Mouse (Mus musculus) forebrain, embryonic 14.5 days (tissue): ENCODE data around the gene Il20ra. TPM values are rescaled to one million over a fixed set of nuclear protein-coding genes. Genes with fewer than 3 reads are reported as not detected.
"Not testable (repeated sequence)": the region's sequence is repeated elsewhere in the genome, so short reads cannot be mapped to it uniquely, and the experiment has no call there.

Experiments used
- ATAC-seq: fragments of 200-750 bp; cut with Nextera tagmentation; 2 replicates; pipeline ENCODE4 v1.8.0; 2017; ENCODE audit warnings: mild to moderate bottlenecking, moderate library complexity
- DNase-seq: peaks from one replicate; pipeline ENCODE4 v3.0.0-alpha.2; 2015; ENCODE audit warnings: low spot score
- H3K27ac ChIP-seq: fragments of 300-500 bp; sonication (generic); 2 replicates; pipeline ENCODE4 v1.5.1; 2014; ENCODE audit warnings: low read depth, mild to moderate bottlenecking, control low read depth, low read length, moderate library complexity
- H3K27me3 ChIP-seq: fragments of 300-500 bp; sonication (generic); replicated peaks from 2 replicates; pipeline ENCODE4 v1.6.1; 2014; ENCODE audit warnings: low read length, control low read depth, mixed read lengths; ENCODE audit not compliant: control insufficient read depth, insufficient read depth
- H3K36me3 ChIP-seq: fragments of 300-500 bp; sonication (generic); 2 replicates; pipeline ENCODE4 v1.6.1; 2014; ENCODE audit warnings: low read length, control low read depth; ENCODE audit not compliant: control insufficient read depth, insufficient read depth
- H3K4me1 ChIP-seq: fragments of 300-500 bp; sonication (generic); 2 replicates; pipeline ENCODE4 v1.6.1; 2014; ENCODE audit warnings: antibody characterized with exemption, low read length, control low read depth; ENCODE audit not compliant: control insufficient read depth, insufficient read depth
- H3K4me2 ChIP-seq: fragments of 300-500 bp; sonication (generic); 2 replicates; pipeline ENCODE4 v1.6.1; 2014; ENCODE audit warnings: mild to moderate bottlenecking, control low read depth, low read length
- H3K4me3 ChIP-seq: fragments of 300-500 bp; sonication (generic); 2 replicates; pipeline ENCODE4 v1.5.1; 2014; ENCODE audit warnings: low read depth, low read length, control low read depth
- H3K9ac ChIP-seq: fragments of 300-500 bp; sonication (generic); 2 replicates; pipeline ENCODE4 v1.6.1; 2014; ENCODE audit warnings: mild to moderate bottlenecking, low read length, control low read depth, moderate library complexity
- H3K9me3 ChIP-seq: fragments of 300-500 bp; sonication (generic); replicated peaks from 2 replicates; pipeline ENCODE4 v1.6.1; 2016; ENCODE audit warnings: low read length, control low read depth, mixed read lengths; ENCODE audit not compliant: control insufficient read depth
- WGBS: fragments of 180-500 bp; shearing (Covaris S2); extraction: QIAGEN DNeasy Blood & Tissue Kit; methylation state at CpG from one replicate; pipeline ENCODE4 v1.1.7; 2014; 5-methylcytosine and 5-hydroxymethylcytosine counted together
- polyA plus RNA-seq: library from polyadenylated mRNA; unstranded; fragments of >200 nt; fragmentation: Nextera tagmentation; extraction: Ambion mirVana; gene quantifications from 2 replicates; pipeline ENCODE4 v1.2.1, GENCODE M21; 2014

Gene Il20ra
- polyA plus RNA-seq, 1 experiment from 2014 or later = not detected

DNA sequence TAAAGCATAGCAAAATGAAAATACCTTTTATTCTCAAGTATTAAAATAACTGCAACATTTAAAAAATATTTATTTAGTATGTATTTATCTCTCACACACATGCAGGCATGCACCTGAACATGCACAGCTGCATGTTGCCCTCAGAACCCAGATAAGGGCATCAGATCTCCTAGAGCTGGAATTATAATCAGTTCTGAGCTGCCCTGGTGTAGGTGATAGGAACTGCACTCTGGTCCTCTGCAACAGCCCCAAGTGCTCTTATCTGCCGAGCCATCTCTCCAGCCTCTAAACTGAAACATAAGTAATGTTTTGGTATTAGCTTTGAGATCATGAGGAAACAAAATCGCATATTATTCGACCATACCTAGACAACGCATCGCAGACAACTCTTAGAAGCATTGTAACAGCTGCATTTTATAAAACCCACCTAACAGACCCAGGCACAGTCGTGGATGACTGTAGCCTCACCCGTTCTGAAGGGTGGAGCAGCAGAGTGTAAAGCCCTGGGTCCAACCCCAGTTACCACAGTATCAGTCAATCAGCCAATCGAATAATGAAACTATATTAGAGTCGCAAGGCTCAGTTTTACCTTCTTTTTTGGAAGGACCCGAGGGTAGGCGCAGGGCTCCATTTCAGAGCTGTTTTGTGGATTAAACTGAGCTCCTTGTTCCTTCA, 11.9 kb downstream of the Il20ra start:
- no peaks in the 10 kb centered on the region for H3K27me3 ChIP-seq
- 92% methylated on average over 11 of the region's 11 CpGs for WGBS
- no peak overlapping the region for H3K9ac ChIP-seq
- no peak overlapping the region for H3K27ac ChIP-seq
- H3K4me3 ChIP-seq = no peak overlapping the region
- H3K36me3 ChIP-seq = no peaks in the 10 kb centered on the region
- ATAC-seq (no peak), DNase-seq (no peak)
- H3K4me1 ChIP-seq = no peaks in the 10 kb centered on the region
- H3K9me3 ChIP-seq = no peaks in the 10 kb centered on the region
- no peak overlapping the region for H3K4me2 ChIP-seq

DNA sequence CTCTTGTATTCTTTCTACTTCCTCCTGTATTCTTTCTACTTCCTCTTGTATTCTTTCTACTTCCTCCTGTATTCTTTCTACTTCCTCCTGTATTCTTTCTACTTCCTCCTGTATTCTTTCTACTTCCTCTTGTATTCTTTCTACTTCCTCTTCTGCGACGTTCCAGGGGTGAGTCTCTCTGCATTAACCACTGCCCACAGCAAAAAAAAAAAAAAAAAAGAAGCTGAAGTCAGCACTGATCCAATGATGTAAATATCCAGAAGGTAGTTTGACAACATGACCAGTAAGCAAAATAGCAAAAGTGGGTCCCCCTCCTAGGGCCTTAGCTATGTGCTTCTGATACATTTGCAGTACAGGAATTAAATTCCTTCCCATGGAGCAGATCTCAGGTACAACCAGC, 26.1 kb downstream of the Il20ra start:
- not testable (repeated sequence) for DNase-seq, H3K9me3 ChIP-seq, H3K9ac ChIP-seq, H3K4me2 ChIP-seq, H3K27me3 ChIP-seq, H3K4me1 ChIP-seq, H3K36me3 ChIP-seq, H3K27ac ChIP-seq, H3K4me3 ChIP-seq, ATAC-seq
- 88% methylated on average over 2 of the region's 2 CpGs for WGBS

DNA sequence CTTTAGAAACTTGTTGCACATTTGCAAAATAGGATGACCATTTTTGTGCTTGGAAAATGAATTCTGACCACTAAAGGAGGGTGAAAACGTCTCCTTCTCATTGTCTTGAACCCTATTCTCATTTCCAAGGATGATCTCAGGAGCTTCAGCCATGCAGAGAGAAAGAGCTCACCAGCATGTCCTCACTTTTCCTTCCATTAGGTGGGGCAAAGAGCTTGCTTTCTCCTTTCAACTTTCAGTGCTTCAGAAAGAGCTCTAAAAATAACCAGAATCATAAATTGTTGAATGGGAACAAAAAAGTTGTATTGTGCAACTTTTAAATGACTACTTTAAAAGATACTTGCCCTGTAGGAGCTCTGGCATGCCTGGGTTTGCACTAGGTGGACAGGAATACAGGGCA, 33.3 kb downstream of the Il20ra start:
- no peaks in the 10 kb centered on the region for H3K27me3 ChIP-seq
- no peaks in the 10 kb centered on the region for H3K9me3 ChIP-seq
- 45% methylated on average over 1 of the region's 1 CpGs for WGBS
- H3K27ac ChIP-seq = no peak overlapping the region
- no peak overlapping the region for H3K4me3 ChIP-seq
- ATAC-seq (no peak), DNase-seq (no peak)
- H3K9ac ChIP-seq = no peak overlapping the region
- H3K4me2 ChIP-seq = no peak overlapping the region
- H3K36me3 ChIP-seq = no peaks in the 10 kb centered on the region
- H3K4me1 ChIP-seq = no peaks in the 10 kb centered on the region

DNA sequence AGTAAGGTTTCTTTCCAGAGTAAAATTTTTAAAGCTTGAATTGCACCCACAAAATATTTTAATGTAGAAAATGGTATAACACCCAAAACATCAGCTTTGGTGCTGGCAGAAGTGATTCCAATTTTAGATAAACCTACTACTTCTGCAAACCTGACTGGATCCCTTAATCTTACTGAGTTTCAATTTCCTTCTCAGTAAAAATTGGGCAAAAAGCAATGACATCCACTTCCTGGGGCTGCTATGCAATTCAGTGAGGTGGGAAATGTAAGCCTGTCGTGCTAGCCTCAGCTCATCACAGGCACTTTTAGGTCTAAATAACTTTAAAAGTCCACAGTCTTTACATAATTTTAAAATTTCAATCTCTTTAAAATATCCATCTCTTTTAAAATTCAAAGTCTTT, 33.8 kb downstream of the Il20ra start:
- no peak overlapping the region for H3K4me3 ChIP-seq
- no peak overlapping the region for H3K9ac ChIP-seq
- H3K4me2 ChIP-seq = no peak overlapping the region
- DNase-seq (no peak), ATAC-seq (no peak)
- no peaks in the 10 kb centered on the region for H3K27me3 ChIP-seq
- H3K27ac ChIP-seq = no peak overlapping the region
- no peaks in the 10 kb centered on the region for H3K36me3 ChIP-seq
- H3K4me1 ChIP-seq = no peaks in the 10 kb centered on the region
- 84% methylated on average over 1 of the region's 1 CpGs for WGBS
- no peaks in the 10 kb centered on the region for H3K9me3 ChIP-seq

DNA sequence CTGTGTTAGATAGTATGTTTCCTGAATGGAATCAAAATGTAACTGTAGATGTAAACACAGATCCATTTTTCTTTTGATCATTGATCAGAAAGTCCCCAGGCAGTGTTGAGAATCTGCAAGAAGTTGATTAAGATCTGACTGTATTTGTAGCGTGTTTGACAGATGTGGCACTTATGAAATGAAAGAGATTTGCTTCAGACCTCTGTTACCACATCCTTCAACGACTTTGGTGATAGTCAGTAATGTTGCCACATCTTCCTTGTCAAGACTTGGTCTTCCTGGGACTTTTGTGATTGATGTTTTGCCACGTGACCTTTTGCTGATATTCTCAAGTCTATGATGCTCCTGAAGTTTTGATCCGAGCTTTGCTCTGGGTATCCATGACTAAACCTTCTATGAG, 35.3 kb downstream of the Il20ra start:
- ATAC-seq = no peak
- 81% methylated on average over 4 of the region's 4 CpGs for WGBS

DNA sequence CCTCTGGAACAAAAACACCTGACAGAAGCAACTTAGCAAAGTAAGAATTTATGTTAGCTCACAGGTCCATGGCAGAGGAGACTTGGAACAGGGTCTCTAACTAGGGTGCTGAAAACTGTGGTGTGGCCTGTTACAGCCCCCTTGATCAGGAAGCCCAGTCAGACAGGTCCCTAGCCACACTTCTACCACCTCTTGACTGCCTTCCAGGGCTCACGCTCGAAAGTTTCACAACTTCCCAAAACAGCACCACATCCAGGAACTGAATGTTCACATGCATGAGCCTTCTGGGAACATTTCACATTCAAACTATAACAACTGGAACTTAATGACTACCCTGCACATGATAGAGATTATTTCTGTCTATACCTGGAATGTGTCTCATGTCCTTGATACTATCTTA, 53.1 kb downstream of the Il20ra start:
- no peak overlapping the region for H3K4me3 ChIP-seq
- H3K36me3 ChIP-seq = no peaks in the 10 kb centered on the region
- H3K4me2 ChIP-seq = no peak overlapping the region
- H3K9ac ChIP-seq = no peak overlapping the region
- ATAC-seq (no peak), DNase-seq (no peak)
- no peaks in the 10 kb centered on the region for H3K27me3 ChIP-seq
- H3K27ac ChIP-seq = no peak overlapping the region
- WGBS = 94% methylated on average over 2 of the region's 2 CpGs
- no peaks in the 10 kb centered on the region for H3K9me3 ChIP-seq
- H3K4me1 ChIP-seq = no peaks in the 10 kb centered on the region

More for the DNA sequence above, 35.3 kb downstream of the Il20ra start:
- Histone ChIP-seq H3K27me3 (no peaks in the 10 kb centered on the region), H3K9ac (no peak overlapping the region), H3K4me1 (no peaks in the 10 kb centered on the region), H3K27ac (no peak overlapping the region), H3K36me3 (no peaks in the 10 kb centered on the region), H3K4me2 (no peak overlapping the region), H3K9me3 (no peaks in the 10 kb centered on the region), H3K4me3 (no peak overlapping the region)
- DNase-seq = no peak

DNA sequence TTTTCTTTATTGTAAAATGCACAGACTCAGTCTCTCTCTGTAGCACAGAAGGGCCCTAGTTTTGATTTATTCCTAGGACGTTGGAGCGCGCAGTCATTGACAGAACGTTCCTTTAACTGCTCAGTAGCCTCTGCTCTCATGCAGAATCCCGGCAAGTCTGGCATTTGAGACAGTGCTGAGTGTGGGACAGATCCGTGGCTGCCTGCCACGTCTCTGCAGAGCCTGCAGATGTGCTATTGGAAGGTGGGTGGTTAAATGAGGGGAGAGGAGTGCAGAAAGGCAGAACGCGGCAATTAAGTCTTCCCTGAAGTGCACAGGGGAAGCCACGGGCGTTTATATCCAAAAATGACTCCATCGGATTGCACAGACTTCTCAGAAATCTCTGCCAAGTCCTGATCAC, 66.7 kb downstream of the Il20ra start:
- H3K27ac ChIP-seq = no peak overlapping the region

DNA sequence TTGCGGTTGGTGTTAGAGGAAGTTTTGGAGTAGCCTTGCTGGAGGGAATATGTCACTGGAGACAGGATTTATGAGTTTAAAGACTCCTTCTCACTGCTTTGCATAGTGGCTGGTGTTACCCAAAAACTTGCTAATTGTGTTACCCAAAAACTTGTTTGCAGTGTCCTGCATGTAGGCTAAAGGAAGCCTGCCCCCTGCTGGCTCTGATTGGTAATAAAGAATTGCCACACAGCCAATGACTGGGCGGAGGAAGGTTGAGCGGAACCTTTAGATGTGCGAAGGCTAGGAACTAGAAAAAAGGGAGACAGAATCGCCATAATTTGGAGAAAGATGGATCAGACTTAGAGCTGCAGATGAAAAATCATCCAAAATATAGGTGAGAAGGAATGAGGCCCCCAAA, 69.0 kb downstream of the Il20ra start:
- H3K27me3 ChIP-seq = no peaks in the 10 kb centered on the region
- no peak for ATAC-seq
- no peaks in the 10 kb centered on the region for H3K4me1 ChIP-seq
- no peak overlapping the region for H3K4me3 ChIP-seq
- no peaks in the 10 kb centered on the region for H3K36me3 ChIP-seq
- no peaks in the 10 kb centered on the region for H3K9me3 ChIP-seq
- H3K4me2 ChIP-seq = no peak overlapping the region
- H3K9ac ChIP-seq = no peak overlapping the region
- no peak for DNase-seq
- WGBS = 89% methylated on average over 5 of the region's 5 CpGs
- H3K27ac ChIP-seq = no peak overlapping the region

More for the DNA sequence above, 66.7 kb downstream of the Il20ra start:
- no peaks in the 10 kb centered on the region for H3K27me3 ChIP-seq
- no peak overlapping the region for H3K4me2 ChIP-seq
- no peak for ATAC-seq
- H3K4me1 ChIP-seq = no peaks in the 10 kb centered on the region
- WGBS = 71% methylated on average over 12 of the region's 12 CpGs
- no peak overlapping the region for H3K9ac ChIP-seq
- no peak overlapping the region for H3K4me3 ChIP-seq
- no peaks in the 10 kb centered on the region for H3K9me3 ChIP-seq
- no peaks in the 10 kb centered on the region for H3K36me3 ChIP-seq
- DNase-seq = peak; percentile 44

DNA sequence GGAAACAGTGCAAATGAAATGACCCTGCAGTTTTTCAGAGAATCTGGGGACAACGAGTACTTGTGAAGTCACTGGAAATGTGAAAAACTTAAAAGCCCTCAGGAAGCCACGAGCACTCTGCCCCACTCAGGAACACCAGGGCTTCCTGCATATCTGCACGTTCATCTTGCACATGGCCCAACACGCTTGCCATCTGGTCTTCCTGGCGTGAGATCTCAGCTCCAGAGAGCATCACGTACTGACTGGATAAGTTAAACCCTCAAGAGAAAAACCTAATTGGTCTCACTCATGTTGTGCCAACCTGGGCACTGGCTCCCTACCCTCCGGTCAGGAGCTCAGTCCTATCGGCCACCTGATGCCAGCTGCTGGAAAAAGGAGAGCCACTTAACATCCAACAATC, 82.6 kb downstream of the Il20ra start:
- DNase-seq = peak; percentile 24
- H3K27ac ChIP-seq = no peak overlapping the region
- H3K4me2 ChIP-seq = no peak overlapping the region
- no peaks in the 10 kb centered on the region for H3K9me3 ChIP-seq
- no peaks in the 10 kb centered on the region for H3K27me3 ChIP-seq
- ATAC-seq = no peak
- H3K4me1 ChIP-seq = no peaks in the 10 kb centered on the region
- 76% methylated on average over 8 of the region's 8 CpGs for WGBS
- no peak overlapping the region for H3K4me3 ChIP-seq
- no peaks in the 10 kb centered on the region for H3K36me3 ChIP-seq
- no peak overlapping the region for H3K9ac ChIP-seq
